Mouse (Mus musculus): ENCODE data around the gene Xpr1. TPM values are rescaled to one million over a fixed set of nuclear protein-coding genes. Genes with fewer than 3 reads are reported as not detected.

Gene Xpr1
- polyA plus RNA-seq, 2 experiments, result 5.9 to 10.0 TPM

DNA sequence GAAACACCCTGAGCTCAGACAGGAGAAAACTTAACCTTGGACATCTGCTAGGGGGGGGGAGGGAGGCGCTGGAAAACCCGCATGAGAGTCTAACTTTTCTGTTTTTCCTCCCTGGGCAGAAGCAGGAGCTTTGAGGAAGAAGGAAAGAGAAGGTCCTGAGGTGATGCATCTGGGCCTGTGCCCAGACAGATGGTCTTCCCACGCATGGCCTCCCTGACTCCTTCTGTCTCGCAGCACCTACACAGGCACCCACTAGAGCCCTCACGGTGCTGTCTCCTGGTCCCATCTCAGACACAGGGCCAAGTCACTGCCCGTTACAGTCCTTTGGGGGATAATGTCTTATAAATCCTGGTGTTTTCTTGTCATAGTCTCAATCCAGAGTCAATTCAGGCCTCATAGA lies 184.4 kb downstream of the Xpr1 start:
- Histone ChIP-seq H3K9me3 (ENCODE audit: control insufficient read depth, low read length) (no peaks in the 10 kb centered on the region), H3K36me3 (ENCODE audit: control insufficient read depth, insufficient read depth, low read length) (peaks cover 14% of the 10 kb centered on the region; the same call in 1 of the 2 replicates), H3K27ac (replicated peaks; ENCODE audit: low read depth, low read length) (peak overlapping the region; percentile 76), H3K9ac (ENCODE audit: low read depth, low read length, severe bottlenecking) (no peak overlapping the region), H3K4me1 (ENCODE audit: control insufficient read depth, insufficient read depth, low read length) (peaks cover 83% of the 10 kb centered on the region), H3K4me3 (replicated peaks; ENCODE audit: low read length) (no peak overlapping the region), H3K27me3 (ENCODE audit: control insufficient read depth, insufficient read depth, low read length) (no peaks in the 10 kb centered on the region), H3K4me2 (replicated peaks; ENCODE audit: low read depth, low read length, severe bottlenecking) (no peak overlapping the region)
- WGBS, result 58% methylated on average over 6 of the region's 6 CpGs
- ATAC-seq (ENCODE audit: low FRiP score, low read depth) (no peak), DNase-seq (ENCODE audit: low spot score) (no peak)
- TF ChIP-seq POLR2A (IDR thresholded peaks at IDR 0.05; ENCODE audit: borderline replicate concordance, extremely low read depth, insufficient read depth, insufficient read length), result no peak

DNA sequence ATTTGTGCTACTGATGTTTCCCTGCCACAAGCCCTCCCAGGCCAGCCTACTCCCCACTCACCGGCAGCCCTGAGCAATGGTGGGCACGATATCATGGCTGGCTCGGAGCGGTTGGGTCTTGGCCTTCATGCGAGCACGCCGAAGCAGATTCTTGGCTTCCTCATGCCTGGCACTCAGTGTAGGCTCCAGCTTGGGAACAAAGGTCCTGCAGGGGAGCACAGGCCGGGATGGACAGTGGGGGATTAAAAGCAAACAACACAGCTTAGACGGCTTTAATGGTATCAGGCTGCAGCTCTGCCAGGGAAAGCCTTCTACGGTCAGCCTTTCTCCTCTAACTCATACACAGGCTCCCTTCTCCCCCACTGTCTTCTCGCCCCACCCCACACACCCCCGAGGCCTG lies 184.8 kb downstream of the Xpr1 start:
- Histone ChIP-seq H3K9ac (ENCODE audit: low read depth, low read length, severe bottlenecking) (no peak overlapping the region), H3K4me1 (ENCODE audit: control insufficient read depth, insufficient read depth, low read length) (peaks cover 82% of the 10 kb centered on the region), H3K27ac (replicated peaks; ENCODE audit: low read depth, low read length) (no peak overlapping the region; the same call in 1 of the 2 replicates), H3K36me3 (ENCODE audit: control insufficient read depth, insufficient read depth, low read length) (peaks cover 15% of the 10 kb centered on the region; the same call in 1 of the 2 replicates), H3K4me2 (replicated peaks; ENCODE audit: low read depth, low read length, severe bottlenecking) (no peak overlapping the region), H3K27me3 (ENCODE audit: control insufficient read depth, insufficient read depth, low read length) (no peaks in the 10 kb centered on the region), H3K4me3 (replicated peaks; ENCODE audit: low read length) (no peak overlapping the region), H3K9me3 (ENCODE audit: control insufficient read depth, low read length) (no peaks in the 10 kb centered on the region)
- no peak for TF ChIP-seq POLR2A (IDR thresholded peaks at IDR 0.05; ENCODE audit: borderline replicate concordance, extremely low read depth, insufficient read depth, insufficient read length)
- 70% methylated on average over 12 of the region's 12 CpGs for WGBS
- DNase-seq (ENCODE audit: low spot score) (no peak), ATAC-seq (ENCODE audit: low FRiP score, low read depth) (no peak)

DNA sequence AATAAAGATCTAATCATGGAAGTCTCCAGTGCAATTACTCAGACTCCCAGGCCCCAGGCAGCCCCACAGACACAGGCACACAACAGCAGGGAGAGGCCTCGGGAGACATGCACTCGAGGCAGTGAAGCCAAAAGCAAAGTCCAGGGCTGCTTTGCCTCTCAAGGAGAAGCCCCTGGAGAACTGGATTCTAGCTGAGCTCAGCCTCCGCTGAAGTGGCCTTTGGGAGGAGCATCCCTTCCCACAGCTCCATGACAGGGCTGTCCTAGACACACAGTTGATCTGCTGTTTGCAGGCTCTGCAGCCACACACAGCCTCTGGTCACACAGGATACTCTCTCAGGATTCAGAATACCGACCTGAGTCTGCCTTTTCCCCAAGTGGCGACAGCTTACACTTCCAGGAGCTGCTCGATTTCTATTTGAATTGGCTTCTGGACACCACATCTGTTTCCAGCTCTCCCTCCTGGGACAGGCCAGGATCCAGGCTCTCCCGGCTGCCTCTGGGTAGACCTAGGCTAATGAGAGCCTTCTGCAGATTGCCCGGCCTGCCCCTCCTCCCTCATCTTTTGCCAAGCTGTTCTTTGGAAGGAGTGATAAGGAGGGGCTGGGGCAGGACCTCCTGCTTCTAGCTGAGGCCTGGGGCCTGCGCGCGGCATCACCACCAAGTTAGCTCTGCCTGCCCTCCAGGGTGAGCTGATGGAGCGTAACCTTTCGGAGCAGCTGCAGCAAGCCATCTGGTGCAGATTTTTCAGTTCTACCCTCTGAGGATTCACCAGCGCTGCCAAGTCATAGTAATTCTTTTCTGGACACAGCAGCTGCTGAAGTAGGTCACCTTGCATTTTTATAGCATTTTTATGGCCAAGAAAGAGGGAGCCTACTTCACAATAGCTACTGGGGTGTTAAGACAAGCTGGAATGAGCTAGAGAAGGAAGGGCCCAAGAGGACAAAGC lies 187.5 kb downstream of the Xpr1 start:
- H3K4me2 ChIP-seq (replicated peaks; ENCODE audit: low read depth, low read length, severe bottlenecking), result peak overlapping the region; percentile 13
- H3K36me3 ChIP-seq (ENCODE audit: control insufficient read depth, insufficient read depth, low read length), result peaks cover 20% of the 10 kb centered on the region

More for the DNA sequence above, 187.5 kb downstream of the Xpr1 start:
- peak overlapping the region; percentile 45 for H3K27ac ChIP-seq (replicated peaks; ENCODE audit: low read depth, low read length)
- H3K9me3 ChIP-seq (ENCODE audit: control insufficient read depth, low read length), result no peaks in the 10 kb centered on the region
- peak; percentile 54 for ATAC-seq (ENCODE audit: low FRiP score, low read depth)
- peaks cover 59% of the 10 kb centered on the region for H3K4me1 ChIP-seq (ENCODE audit: control insufficient read depth, insufficient read depth, low read length)
- DNase-seq (ENCODE audit: low spot score), result peak; percentile 82
- H3K9ac ChIP-seq (ENCODE audit: low read depth, low read length, severe bottlenecking), result 0 out of 2 replicates have a peak overlapping the region, but pooled peaks have one; percentile 8
- H3K27me3 ChIP-seq (ENCODE audit: control insufficient read depth, insufficient read depth, low read length), result no peaks in the 10 kb centered on the region
- 16% methylated on average over 14 of the region's 14 CpGs for WGBS
- no peak for TF ChIP-seq POLR2A (IDR thresholded peaks at IDR 0.05; ENCODE audit: borderline replicate concordance, extremely low read depth, insufficient read depth, insufficient read length)
- no peak overlapping the region for H3K4me3 ChIP-seq (replicated peaks; ENCODE audit: low read length)

Small RNAs within 50 kb of the gene (microRNA-seq; reads per million reads assigned to microRNA genes)
- not detected for gene Gm22569

Other genes with a start within 250 kb of the Xpr1 start
- gene BC034090, start 173.0 kb downstream of the Xpr1 start, polyA plus RNA-seq (2012; rRNA removed), result 28.0 and 31.4 TPM in 2 replicates
- gene BC034090, start 173.0 kb downstream of the Xpr1 start, polyA plus RNA-seq (2014; fragmentation: Nextera tagmentation; extraction: Ambion mirVana), result 5.6 and 6.7 TPM in 2 replicates
- gene Acbd6, start 140.7 kb upstream of the Xpr1 start, polyA plus RNA-seq (2012; rRNA removed), result 88.3 and 117 TPM in 2 replicates
- 87.9 and 88.4 TPM in 2 replicates for gene Acbd6, start 140.7 kb upstream of the Xpr1 start, polyA plus RNA-seq (2014; fragmentation: Nextera tagmentation; extraction: Ambion mirVana)

Data from limb, embryonic 14.5 days (tissue).